Mouse (Mus musculus): ENCODE results near the gene Tdrd7. TPM values are rescaled to one million over a fixed set of nuclear protein-coding genes. Genes with fewer than 3 reads are reported as not detected.

Gene Tdrd7
- total and polyA plus RNA-seq, 3 experiments, result 6.2 to 12.6 (median 11.2) TPM

- H3K36me3 ChIP-seq (ENCODE audit: control insufficient read depth, insufficient read depth, low read length), result no peaks in the 10 kb centered on the region; the same call in 1 of the 2 replicates
- no peak overlapping the region for H3K9ac ChIP-seq (ENCODE audit: low read depth, low read length)
- no peak overlapping the region for H3K4me3 ChIP-seq
- TF ChIP-seq EP300 (IDR thresholded peaks at IDR 0.05; ENCODE audit: insufficient read depth, low read depth, low read length), result no peak
- TF ChIP-seq POLR2A (IDR thresholded peaks at IDR 0.05; ENCODE audit: insufficient read depth, low read depth, low read length), result no peak
- TF ChIP-seq CTCF (IDR thresholded peaks at IDR 0.05), result no peak
- H3K27ac ChIP-seq, result peak overlapping the region; percentile 86
- peaks cover 17% of the 10 kb centered on the region; the same call in 1 of the 2 replicates for H3K4me1 ChIP-seq (ENCODE audit: control insufficient read depth, insufficient read depth, low read length)
- intact Hi-C loops (cut with DNase I), result loop anchor here (2.0 kb wide), 1 partner anchor 23 kb away; no protein-coding TSS in a partner anchor
- no peak for DNase-seq
- H3K27me3 ChIP-seq (ENCODE audit: control insufficient read depth, insufficient read depth, low read length), result no peaks in the 10 kb centered on the region
- 69% methylated on average over 4 of the region's 4 CpGs for WGBS
- H3K79me2 ChIP-seq (replicated peaks; ENCODE audit: control insufficient read depth, insufficient read depth, low read length), result no peaks in the 10 kb centered on the region; the same call in 1 of the 2 replicates
Measured at GRCm38 (mm10) chr4:46063841-46064240, 98.7 kb downstream of the Tdrd7 start.

- Histone ChIP-seq H3K79me2 (replicated peaks; ENCODE audit: control insufficient read depth, insufficient read depth, low read length) (no peaks in the 10 kb centered on the region; the same call in 1 of the 2 replicates), H3K9ac (ENCODE audit: low read depth, low read length) (peak overlapping the region; percentile 45; the same call in 1 of the 2 replicates), H3K27ac (peak overlapping the region; percentile 86), H3K36me3 (ENCODE audit: control insufficient read depth, insufficient read depth, low read length) (no peaks in the 10 kb centered on the region), H3K27me3 (ENCODE audit: control insufficient read depth, insufficient read depth, low read length) (no peaks in the 10 kb centered on the region), H3K4me3 (no peak overlapping the region; the same call in 1 of the 2 replicates), H3K4me1 (ENCODE audit: control insufficient read depth, insufficient read depth, low read length) (peaks cover 16% of the 10 kb centered on the region; the same call in 1 of the 2 replicates)
- intact Hi-C loops (cut with DNase I), result loop anchor here (2.0 kb wide), 1 partner anchor 23 kb away; no protein-coding TSS in a partner anchor
- 19% methylated on average over 8 of the region's 8 CpGs for WGBS
- peak; percentile 55 to 76 for DNase-seq
- peak; percentile 78 for TF ChIP-seq EP300 (IDR thresholded peaks at IDR 0.05; ENCODE audit: insufficient read depth, low read depth, low read length)
- 0 out of 2 replicates have a peak, but pooled peaks have one; percentile 31 for TF ChIP-seq POLR2A (IDR thresholded peaks at IDR 0.05; ENCODE audit: insufficient read depth, low read depth, low read length)
- TF ChIP-seq CTCF (IDR thresholded peaks at IDR 0.05), result no peak
Measured at GRCm38 (mm10) chr4:46064263-46064662, 99.1 kb downstream of the Tdrd7 start.

GRCm38 (mm10) chr4:46064961-46065360, 99.8 kb downstream of the Tdrd7 start:
- Histone ChIP-seq H3K27me3 (ENCODE audit: control insufficient read depth, insufficient read depth, low read length) (no peaks in the 10 kb centered on the region), H3K27ac (peak overlapping the region; percentile 86), H3K9ac (ENCODE audit: low read depth, low read length) (no peak overlapping the region; the same call in 1 of the 2 replicates), H3K79me2 (replicated peaks; ENCODE audit: control insufficient read depth, insufficient read depth, low read length) (no peaks in the 10 kb centered on the region; the same call in 1 of the 2 replicates), H3K4me1 (ENCODE audit: control insufficient read depth, insufficient read depth, low read length) (peaks cover 13% of the 10 kb centered on the region; the same call in 1 of the 2 replicates), H3K4me3 (no peak overlapping the region; the same call in 1 of the 2 replicates), H3K36me3 (ENCODE audit: control insufficient read depth, insufficient read depth, low read length) (no peaks in the 10 kb centered on the region)
- DNase-seq, result peak; percentile 58 to 78
- 47% methylated on average over 3 of the region's 3 CpGs for WGBS
- intact Hi-C loops (cut with DNase I), result loop anchor here (2.0 kb wide), 1 partner anchor 24 kb away; no protein-coding TSS in a partner anchor
- TF ChIP-seq EP300 (IDR thresholded peaks at IDR 0.05; ENCODE audit: insufficient read depth, low read depth, low read length) (peak; percentile 75; the same call in 1 of the 2 replicates), POLR2A (IDR thresholded peaks at IDR 0.05; ENCODE audit: insufficient read depth, low read depth, low read length) (no peak)

GRCm38 (mm10) chr4:46065695-46066340, 100.7 kb downstream of the Tdrd7 start:
- H3K27ac ChIP-seq, result peak overlapping the region; percentile 86
- H3K4me1 ChIP-seq (ENCODE audit: control insufficient read depth, insufficient read depth, low read length), result peaks cover 12% of the 10 kb centered on the region; the same call in 1 of the 2 replicates
- peak in 1 of 2 experiments; percentile 56 for DNase-seq
- H3K79me2 ChIP-seq (replicated peaks; ENCODE audit: control insufficient read depth, insufficient read depth, low read length), result no peaks in the 10 kb centered on the region; the same call in 1 of the 2 replicates
- WGBS, result 34% methylated on average over 8 of the region's 8 CpGs
- peak overlapping the region; percentile 41; the same call in 1 of the 2 replicates for H3K9ac ChIP-seq (ENCODE audit: low read depth, low read length)
- no peaks in the 10 kb centered on the region for H3K36me3 ChIP-seq (ENCODE audit: control insufficient read depth, insufficient read depth, low read length)
- no peak for TF ChIP-seq POLR2A (IDR thresholded peaks at IDR 0.05; ENCODE audit: insufficient read depth, low read depth, low read length)
- TF ChIP-seq EP300 (IDR thresholded peaks at IDR 0.05; ENCODE audit: insufficient read depth, low read depth, low read length), result 0 out of 2 replicates have a peak, but pooled peaks have one; percentile 5
- intact Hi-C loops (cut with DNase I), result loop anchor here (2.0 kb wide), 1 partner anchor 25 kb away; no protein-coding TSS in a partner anchor
- H3K4me3 ChIP-seq, result no peak overlapping the region
- no peaks in the 10 kb centered on the region for H3K27me3 ChIP-seq (ENCODE audit: control insufficient read depth, insufficient read depth, low read length)

- peaks cover 15% of the 10 kb centered on the region for H3K4me1 ChIP-seq (ENCODE audit: control insufficient read depth, insufficient read depth, low read length)
- 53% methylated on average over 3 of the region's 3 CpGs for WGBS
- DNase-seq, result no peak
- no peaks in the 10 kb centered on the region for H3K27me3 ChIP-seq (ENCODE audit: control insufficient read depth, insufficient read depth, low read length)
- no peak overlapping the region for H3K9ac ChIP-seq (ENCODE audit: low read depth, low read length)
- intact Hi-C loops (cut with DNase I), result no loop called here
- peak overlapping the region; percentile 39 for H3K27ac ChIP-seq
- peaks cover 1% of the 10 kb centered on the region; the same call in 1 of the 2 replicates for H3K79me2 ChIP-seq (replicated peaks; ENCODE audit: control insufficient read depth, insufficient read depth, low read length)
- no peaks in the 10 kb centered on the region; the same call in 1 of the 2 replicates for H3K36me3 ChIP-seq (ENCODE audit: control insufficient read depth, insufficient read depth, low read length)
- no peak overlapping the region for H3K4me3 ChIP-seq
- TF ChIP-seq POLR2A (IDR thresholded peaks at IDR 0.05; ENCODE audit: insufficient read depth, low read depth, low read length) (no peak), EP300 (IDR thresholded peaks at IDR 0.05; ENCODE audit: insufficient read depth, low read depth, low read length) (no peak), CTCF (IDR thresholded peaks at IDR 0.05) (no peak)
Measured at GRCm38 (mm10) chr4:46068060-46068459, 102.9 kb downstream of the Tdrd7 start.

Data from heart, adult 2 months (tissue).